Mouse (Mus musculus) frontal cortex, postnatal 14 days (tissue): ENCODE results near the gene Naga.
"Not testable (repeated sequence)": the region's sequence is repeated elsewhere in the genome, so short reads cannot be mapped to it uniquely, and the experiment has no call there.

Experiments used
- DNase-seq, 2 experiments: peaks; one replicate each; pipeline ENCODE4 v3.0.0; 2022; ENCODE audit warnings: low spot score in 2 of 2

Gene Naga

DNA sequence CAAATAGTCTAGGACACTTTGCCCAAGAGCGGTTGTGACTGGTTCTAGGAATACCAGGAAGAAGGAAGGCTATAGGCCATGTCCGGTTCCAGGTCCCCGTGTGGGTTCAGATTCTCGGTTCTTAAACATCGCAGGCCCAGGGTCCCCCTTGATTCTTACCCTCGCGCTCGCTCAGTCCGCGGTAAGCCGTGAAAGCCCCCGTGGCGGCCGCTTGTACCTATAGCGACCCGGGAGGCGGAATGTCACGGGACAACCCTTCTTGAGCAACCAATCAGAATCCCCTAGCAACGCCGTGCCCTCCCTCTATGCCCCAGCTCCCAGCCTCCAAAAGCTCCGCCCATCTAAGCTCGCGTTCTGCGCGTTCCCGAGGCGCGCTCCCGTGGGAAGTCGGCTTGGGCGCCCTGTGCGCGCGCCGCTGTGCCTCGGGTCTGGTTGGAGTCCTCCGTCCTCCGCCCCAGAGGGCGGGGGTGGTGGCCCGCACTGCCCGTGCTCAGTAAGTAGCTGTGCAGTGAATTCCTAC is at the start of gene Naga, which contains the start of the genes Pheta2 and Smdt1:
TSS of gene Naga (minus strand) at position 333 of the 520 bp plus-strand sequence.
TSS of gene Pheta2 (plus strand) at position 350 of the 520 bp plus-strand sequence.
TSS of gene Smdt1 (plus strand) at position 367 of the 520 bp plus-strand sequence.
- peak; percentile 91 for DNase-seq

GRCm38 (mm10) chr15:82385729-82386128 is 47.0 kb upstream of the Naga start:
- DNase-seq: no peak

DNA sequence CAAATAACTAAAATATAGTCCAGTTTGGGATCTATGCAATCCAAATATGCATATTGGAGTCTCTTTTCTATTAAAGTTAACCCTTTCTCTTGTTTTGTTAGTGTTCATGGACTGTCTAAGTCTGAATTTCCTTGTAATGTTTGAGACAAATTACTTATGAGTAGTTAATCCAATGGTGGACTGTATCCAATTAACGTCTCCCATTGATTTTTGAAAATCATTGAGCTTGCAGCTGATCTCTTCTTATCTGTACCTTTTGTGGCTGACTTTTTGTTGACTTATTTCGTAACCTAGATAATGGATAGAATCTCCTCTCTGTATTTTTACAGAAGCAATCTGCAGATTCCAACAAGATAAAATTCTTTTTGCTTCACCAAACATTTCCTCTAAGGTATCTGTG is 43.7 kb upstream of the Naga start:
- DNase-seq: no peak

DNA sequence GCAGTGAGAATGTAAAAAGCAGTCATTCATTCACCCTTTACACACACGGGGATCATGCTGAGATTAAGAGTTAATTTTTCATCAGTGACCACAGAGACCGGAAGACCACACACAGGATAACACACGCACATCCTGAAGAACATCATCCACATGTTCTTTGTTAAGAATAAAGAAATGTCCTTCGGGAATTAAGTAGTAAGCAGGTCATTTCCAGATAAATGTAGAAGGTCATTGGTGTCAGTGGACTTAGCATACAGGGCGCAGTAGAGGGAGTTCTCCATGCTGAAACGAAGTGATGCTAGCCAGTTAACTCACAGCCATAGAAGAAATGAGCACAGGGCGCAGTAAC is 42.0 kb upstream of the Naga start:
- DNase-seq: no peak

DNA sequence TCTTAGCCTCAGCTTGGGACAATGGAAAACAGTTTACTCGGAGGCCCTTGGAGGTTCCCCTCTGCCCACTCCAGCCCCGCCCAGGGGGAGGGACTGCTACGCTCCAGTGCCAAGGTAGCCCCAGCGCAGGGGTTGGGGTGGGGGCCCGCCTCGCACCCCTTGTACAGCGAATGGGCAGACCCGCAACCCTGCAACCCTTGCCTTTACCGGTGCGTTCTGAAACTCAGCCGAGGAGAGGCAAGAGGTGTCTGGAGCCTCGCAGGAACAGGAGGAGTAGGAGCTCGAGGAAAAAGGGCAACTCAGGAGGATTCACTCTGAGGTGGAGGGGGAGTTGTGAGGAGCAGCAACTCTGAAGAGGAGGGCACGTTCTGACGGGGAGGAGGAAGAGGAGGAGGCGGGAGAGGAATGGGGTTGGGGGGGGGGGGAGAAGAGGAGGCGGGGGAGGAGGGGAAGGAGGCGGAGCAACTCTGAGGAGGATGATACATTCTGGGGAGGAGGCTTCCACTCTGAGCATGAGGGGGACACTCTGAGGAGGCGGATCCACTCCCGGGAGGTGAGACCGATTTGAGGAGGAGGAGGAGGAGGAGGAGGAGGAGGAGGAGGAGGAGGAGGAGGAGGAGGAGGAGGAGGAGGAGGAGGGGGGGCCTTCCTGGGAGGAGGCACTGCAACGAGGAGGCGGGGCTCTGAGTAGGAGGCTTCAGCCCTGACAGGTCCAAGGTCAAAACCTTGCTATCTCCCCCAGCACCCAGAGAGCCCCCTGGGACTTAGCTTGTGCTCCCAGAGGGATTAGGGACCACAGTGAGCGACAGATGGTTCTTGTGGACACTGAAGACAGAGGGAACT is 41.4 kb upstream of the Naga start, which contains the start of gene Cyp2d22:
TSS of gene Cyp2d22 (minus strand) at position 390 of the 843 bp plus-strand sequence.
- no peak for DNase-seq

DNA sequence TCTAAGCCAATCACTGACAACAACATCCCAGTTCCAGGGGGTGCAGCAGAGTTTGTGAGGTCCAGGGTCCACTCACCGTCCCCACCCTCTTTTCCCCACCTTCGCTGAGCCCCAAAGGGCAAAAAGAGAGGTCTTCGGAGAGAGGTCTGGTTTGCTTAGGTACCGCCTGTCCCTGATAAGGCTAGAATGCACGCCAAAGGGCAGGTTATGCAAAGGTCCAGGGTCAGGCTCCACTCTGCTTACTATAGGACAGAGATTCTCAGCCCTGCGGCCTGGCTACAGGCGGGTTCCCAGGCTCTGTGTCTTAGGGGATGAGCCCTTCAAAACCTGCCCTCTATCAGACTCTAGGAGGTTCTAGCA is 40.8 kb upstream of the Naga start:
- DNase-seq: no peak

DNA sequence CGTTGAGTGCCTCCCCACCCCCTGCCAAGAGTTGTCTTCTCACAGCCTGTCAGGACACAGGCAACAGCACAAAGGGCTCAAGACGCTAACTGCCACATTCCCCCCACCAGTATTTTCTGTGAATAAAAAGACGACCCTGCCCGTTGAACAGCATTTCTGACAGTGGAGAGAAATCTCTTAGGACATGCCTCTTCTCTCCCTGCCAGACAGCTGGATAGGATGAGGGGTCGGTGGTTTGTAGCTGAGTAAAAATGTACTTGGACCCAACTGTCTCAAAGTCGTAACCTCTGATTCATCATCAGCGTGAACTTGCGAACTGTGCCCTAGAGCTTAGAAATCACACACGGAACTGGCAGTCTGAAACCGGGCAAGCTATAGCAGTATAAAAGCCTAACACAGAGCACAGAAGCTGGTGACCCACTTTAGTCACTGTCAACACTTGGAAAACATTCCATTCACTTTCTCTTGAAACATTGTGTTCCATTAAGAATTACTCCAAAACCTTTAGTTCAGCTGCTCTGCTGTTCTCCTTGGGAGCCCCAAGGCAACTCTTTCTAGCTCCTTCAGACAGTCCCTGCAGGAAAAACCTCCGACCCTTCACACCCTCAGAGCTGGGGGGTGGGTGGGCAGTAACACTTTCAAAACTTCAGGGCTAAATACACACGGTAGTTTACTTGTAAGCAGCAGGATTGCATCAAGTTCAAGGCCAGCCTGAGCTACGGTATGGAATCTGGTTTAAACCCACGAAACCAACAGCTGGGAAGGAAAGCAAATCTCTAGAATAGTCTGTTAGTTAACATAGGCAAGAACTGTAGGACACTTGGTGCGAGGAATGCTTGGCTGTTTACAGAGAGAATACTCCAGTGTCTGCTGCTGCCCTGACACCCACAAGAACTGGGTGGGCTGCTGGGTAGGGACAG is 39.8 kb upstream of the Naga start:
- no peak for DNase-seq

DNA sequence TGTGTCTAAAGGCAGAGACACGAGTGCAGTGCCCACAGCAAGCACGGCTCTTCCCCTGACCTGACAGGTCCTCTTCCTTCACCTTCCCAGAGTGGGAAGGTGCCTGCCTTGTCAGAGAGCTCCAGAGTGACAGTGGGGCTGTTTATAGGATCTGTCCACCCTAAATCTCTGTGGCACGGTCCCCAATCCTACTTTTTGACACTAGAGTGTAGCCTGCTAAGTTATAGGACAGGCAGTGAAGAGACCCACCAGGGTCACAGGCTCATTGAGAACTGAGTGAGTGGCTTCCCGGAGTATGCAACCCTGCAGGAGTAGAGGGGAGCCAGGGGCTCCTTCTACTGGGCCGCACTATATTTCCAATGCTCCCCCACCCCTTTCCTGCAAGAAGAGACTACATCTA is 39.0 kb upstream of the Naga start:
- no peak for DNase-seq

GRCm38 (mm10) chr15:82376393-82377138 is 37.8 kb upstream of the Naga start:
- no peak for DNase-seq

DNA sequence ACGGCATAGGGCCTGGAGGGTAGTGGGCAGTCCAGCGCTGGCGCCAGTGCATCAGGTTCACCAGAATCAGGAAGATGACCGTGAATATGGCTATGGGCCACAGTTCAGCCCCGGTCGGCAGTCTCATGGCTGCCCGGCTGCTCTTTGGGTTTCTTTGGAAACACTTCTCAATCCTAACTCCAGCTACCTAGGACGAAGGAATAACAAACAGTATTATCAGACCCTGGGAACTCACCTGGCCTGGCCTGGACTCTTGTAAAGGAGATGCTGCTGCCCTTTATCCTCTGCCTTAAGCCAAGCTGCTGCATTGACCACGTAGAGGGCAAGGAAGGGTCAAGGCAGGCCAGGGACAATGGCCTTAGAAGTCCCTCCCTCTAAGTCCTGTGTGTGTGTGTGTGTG is 37.1 kb upstream of the Naga start:
- no peak for DNase-seq

GRCm38 (mm10) chr15:82374437-82374836 is 35.7 kb upstream of the Naga start:
- no peak for DNase-seq

DNA sequence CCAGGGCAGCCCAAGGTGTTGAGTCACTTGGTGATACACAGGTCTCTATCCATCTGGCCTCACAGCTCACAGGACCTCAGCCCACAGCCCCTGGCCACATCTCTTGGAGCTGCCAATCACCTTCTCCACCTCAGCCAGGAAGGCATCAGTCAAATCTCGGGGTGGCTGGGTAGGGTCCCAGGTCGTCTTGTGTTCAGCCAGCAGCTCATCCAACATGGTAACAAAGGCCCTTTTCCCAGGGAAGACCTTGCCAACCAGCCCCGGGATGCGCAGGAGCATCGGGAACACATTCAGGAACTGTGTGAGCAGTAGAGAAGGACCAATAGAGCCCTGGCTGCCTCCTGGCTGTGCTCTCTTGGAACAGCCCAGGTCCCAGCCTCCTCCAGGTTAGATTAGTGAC is 34.3 kb upstream of the Naga start:
- DNase-seq: no peak

GRCm38 (mm10) chr15:82372446-82372845 is 33.7 kb upstream of the Naga start:
- DNase-seq: no peak

- DNase-seq: no peak
Observed at GRCm38 (mm10) chr15:82368851-82369250, 30.1 kb upstream of the Naga start.

DNA sequence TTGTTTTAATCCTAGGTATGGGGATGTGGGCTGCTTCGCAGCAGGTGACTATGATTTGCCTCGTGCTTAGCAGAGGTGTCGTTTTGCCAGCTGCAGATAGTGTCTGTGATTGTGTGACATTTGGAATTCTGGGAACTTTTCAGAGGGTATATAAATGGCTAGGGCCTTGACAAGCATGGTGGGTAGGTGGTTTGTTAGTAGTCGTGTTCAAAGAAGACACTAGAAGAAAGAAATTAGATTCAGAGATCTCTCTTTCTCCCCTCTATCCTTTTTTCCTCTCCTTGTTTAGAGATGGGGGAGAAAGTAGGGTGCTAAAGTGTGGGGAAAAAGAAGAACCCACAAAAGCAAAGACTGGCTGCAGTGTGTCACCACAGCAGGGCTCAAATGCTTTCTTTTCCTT is 29.4 kb upstream of the Naga start:
- DNase-seq: no peak

GRCm38 (mm10) chr15:82364561-82364960 is 25.8 kb upstream of the Naga start:
- DNase-seq: not testable (repeated sequence)

DNA sequence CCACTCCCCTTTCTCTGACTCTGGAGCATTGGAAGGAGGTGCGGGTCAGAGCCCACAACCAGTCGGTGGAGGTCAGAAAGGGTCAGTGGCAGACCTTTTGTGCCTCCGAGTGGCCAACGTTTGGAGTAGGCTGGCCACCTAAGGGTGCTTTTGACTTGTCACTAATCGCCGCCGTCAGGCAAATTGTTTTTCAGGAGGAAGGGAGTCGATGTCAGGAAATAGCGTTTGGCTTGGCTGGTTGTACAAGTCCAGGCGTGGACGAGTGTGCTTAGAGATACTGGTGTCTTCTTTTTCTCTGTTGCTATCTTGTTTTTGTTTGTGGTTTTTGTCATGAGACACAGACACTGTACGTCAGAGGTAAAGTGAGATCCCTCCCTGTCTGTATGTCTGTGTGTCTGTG is 25.1 kb upstream of the Naga start:
- DNase-seq: not testable (repeated sequence)

DNA sequence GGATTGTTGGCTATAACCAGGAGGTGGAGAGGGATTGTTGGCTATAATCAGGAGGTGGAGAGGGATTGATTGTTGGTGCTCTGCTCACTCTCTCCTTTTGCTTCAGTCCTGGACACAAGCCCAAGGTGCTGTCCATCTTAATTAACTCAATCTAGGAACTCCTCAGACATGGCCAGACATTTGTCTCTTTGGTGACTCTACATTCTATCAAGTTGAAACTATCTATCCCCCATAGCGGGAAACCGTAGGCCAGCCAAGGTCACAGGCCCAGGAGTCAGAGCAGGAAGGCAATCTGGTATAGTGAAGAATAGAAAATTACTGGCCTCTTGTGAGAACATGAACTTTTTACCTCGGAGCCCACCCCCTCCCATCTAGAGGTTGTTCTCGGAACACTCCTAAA is 23.5 kb upstream of the Naga start:
- DNase-seq: no peak

DNA sequence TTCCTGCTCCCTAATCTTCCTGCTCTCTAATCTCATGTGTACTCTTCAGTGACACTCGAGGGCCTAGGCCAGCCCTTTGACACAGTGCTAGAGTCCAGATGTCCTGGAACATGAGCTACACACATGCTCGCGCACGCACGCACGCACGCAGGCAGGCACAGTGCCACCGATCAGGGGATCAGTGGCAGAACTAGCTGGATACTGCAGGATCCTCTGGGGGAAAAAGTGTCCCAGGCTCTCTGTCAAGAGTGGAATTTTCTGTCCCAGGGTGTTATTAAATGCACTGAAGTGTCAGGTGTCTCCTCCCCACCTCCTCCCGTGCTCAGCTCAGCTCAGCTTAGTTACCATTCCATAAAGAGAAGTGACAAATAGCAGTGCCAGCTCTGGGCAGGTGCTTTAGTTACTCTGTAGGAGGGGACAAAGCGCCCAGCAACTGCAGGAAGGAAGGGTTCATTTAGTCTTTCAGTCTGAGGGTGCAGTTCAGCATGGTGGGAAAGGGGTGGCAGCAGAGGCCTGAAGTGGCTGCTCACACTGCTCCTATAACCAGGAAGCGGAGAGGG is 22.8 kb upstream of the Naga start:
- no peak for DNase-seq

- DNase-seq: no peak
Observed at GRCm38 (mm10) chr15:82358431-82359260, 19.9 kb upstream of the Naga start.
